Mouse (Mus musculus) spleen, postnatal 36 days (tissue): ENCODE results near the gene Csk.

Experiments
- DNase-seq, 2 experiments: peaks; one replicate each; pipeline ENCODE4 v3.0.0; 2022; ENCODE audit warnings: low spot score in 2 of 2, mixed read lengths in 1 of 2

Gene Csk

DNA sequence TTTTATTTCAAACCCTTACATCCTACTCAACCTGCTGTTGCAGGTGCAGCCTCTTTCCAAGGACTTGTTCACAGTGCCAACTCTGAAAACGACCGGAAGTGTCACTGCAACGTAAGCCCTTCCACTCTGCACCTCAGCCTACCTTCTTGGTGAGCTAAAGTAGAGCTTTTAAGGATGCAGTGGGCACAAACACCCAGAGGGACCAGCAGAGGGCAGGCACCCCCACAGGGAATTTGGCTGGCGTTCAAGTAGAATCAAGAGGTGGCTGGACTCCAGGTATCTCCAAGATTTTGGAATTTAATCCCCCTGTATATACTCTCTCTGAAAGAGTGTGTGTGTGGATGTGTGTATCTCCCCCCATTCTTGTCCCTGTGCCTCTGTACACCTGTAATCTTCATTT lies 4.4 kb upstream of the Csk start:
- DNase-seq, result no peak

DNA sequence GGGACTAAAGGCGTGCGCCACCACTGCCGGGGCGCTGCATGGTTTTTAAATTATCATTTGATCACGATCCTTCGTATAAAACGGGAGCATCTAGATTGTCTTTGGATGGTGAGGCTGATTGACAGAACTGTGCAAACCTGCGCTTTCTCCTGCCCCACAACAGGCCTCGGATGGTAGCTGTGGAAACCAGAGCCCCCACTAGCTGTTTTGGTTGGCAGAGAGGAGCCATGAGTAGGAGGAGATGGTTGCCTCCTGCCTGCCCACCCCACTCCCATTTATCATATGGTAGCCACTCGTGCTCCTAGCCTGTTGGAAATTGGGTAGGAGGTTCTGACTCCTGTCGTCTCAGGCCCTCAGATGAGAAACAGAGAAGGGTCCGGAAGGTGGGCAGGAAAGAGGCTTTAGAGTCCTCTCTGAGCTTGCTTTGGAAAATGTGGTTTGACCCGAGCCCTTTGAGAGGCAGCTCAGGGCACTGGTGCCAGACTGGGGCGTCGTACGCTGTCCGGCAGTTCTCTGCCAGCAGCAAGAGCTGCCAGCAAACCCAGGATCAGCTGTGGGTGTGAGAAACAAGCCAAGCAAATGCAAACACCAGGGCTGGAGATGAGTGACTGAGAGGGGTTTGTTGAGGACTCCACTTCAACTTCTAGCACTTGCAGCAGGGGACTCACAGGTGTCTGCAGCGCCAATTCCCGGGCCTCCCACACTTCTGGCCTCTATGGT lies 3.4 kb upstream of the Csk start:
- DNase-seq, result no peak

DNA sequence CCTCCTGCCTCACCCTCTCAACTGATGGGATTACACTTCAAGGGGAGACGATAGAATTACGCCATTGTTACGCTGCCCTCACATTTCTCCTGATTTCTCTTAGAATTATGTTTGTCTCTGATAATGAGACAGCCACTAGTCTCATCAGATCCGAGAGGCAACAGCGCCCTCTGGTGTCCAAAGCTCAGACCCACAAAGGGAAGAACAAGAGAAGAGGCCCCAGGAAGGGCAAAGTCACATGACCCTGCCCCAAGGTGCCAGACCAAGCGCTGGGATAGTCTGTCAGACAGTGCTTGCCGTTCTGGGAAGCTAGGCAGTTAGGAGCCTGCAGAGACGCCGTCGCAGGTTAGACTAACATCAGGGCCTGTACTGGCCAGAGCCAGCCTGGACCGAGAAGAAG lies 2.3 kb upstream of the Csk start:
- DNase-seq, result peak; percentile 88 to 95

DNA sequence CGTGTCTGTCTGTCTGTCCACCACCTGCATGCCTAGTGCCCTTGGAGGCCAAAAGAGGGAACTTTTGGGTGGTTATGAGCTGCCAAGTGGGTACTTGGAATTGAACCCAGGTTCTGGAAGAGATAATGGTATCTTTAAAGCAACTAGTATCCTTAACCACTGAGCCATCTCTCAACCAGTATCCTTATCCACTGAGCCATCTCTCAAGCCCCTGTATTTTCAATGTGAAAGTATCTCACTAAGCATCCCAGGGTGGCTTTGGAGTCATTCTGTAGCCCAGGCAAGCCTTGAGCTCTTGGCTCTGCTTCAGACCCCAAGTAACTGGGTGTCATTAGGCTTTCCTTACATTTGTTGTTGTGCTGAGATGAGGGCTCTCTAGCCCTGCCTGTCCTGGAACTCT lies 1.5 kb upstream of the Csk start:
- no peak for DNase-seq

DNA sequence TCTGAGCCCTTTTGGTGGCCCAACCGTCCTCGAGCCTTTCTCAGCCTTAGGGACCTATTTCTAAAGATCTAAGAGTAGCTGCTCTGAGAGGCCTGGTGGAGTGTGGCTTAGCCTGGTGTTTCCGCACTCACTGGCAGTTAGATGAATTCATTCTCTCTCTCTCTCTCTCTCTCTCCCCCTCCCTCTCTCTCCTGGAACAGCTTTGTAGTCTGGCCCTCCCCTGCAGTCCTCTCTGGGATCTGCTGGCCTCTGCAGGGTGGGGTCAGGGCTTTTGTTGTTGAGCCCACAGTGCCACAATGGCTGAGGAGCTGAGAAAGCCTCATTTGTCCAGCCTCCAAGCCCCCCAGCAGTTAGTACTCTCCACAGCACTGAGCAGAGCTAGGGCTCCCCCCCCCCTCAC lies 576 bp downstream of the Csk start:
- DNase-seq, result no peak

DNA sequence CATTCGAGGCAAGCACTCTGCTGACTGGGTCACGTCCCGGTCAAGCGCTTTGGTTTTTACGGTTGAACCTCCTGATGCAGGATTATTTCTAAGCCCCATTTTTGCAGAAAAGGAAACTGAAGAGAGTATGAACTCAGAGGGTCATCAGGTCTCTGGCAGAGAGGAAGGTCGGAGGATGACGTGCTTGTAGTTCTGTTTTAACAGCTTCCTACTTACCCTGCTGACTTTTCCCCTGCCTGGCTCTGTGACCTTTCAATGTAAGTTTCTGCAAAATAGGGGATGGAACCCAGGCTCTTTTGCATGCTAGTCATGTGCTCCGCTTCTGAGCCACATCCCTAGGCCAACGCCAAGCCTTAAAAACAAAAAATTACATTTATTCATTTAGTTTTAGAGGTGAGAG lies 1.1 kb downstream of the Csk start:
- peak; percentile 66 to 75 for DNase-seq

DNA sequence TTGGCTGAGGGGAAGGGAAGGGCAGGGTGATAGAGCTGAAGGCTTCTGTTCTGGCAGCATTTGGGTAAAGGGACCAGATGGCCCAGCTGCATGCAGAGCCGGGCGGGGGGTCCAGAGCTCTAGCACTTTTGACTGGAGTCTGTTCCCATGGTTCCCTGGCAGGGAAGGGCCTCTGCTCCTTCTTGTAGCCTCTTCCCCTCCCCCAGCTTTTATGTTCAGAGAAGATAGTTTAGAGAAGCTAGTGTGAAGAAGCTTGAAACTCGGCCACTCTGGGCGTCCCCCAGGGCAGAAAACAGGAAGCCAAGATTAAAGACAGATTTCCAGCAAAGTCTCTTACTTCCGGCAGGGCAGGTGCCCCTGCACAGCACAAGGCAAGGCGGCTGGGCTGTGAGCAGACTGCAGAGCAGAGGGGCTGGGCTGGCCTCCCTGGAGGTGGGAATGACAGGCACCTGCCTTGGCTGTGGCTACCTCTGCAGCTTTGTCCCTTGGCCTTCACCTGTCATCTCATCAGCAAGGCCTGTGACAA lies 2.6 kb downstream of the Csk start:
- DNase-seq, result peak; percentile 86 to 87

DNA sequence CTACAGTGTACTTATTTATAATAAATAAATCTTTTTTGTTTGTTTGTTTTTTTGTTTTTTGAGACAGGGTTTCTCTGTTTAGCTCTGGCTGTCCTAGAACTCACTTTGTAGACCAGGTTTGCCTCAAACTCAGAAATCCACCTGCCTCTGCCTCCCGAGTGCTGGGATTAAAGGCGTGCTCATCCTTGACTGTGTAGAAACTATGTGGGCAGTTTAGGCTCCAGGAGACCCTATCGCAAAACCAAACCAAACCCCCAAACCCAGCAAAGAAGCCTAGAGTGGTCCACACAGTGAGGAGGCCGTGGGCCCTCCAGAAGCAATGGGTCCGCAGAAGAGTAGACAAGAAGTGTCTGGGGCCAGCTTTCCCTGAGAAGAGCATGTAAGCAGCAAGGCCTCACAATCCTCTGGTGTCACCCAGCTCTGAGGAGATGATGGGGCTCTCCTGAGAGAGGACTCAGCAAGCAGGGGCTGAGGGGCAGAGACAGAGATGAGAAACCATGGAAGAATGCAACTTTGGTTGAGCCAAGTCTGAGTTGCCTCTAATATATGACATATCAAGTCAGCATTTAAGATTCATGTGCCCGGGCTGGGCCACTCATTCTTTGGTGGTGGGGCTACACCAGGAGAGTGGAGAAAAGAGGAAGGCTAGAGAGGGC lies 3.2 kb downstream of the Csk start:
- DNase-seq, result peak in 1 of 2 experiments; percentile 63

DNA sequence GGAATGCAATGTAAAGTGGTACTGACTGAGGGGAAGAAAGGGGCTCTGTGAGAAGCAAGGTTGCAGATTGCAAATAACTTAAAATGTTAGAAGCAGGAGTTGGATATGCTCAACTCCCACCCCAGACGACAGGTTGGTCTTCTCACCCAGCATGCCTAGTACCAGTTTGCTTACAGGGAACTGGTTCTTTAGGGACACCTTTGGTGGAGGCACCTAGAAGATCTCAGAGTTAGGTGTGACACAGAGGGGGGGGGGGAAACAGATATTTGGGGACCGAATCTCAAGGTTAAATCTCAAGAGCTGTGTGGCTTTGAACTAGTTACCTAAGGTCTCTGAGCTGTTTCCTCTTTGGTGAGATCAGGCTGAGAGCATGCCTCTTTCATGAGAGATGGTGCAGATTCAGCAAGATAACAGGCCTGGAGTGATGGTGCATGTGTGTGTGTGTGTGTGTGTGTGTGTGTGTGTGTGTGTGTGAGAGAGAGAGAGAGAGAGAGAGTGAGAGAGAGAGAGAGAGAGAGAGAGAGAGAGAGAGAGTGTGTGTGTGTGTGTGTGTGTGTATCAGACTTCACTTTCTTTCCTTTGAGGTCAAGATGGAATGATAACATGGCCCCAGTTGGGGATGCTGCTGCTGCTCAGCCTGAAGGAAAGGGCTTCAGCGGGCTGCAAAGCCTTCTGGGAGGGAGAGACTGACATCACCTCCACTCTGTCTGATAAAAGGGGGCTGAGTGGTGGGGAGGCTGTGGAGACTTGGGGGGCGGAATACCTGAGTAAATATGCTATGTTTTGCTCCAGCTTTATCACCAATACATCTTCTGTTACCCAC lies 5.9 kb downstream of the Csk start:
- DNase-seq, result peak in 1 of 2 experiments; percentile 17

DNA sequence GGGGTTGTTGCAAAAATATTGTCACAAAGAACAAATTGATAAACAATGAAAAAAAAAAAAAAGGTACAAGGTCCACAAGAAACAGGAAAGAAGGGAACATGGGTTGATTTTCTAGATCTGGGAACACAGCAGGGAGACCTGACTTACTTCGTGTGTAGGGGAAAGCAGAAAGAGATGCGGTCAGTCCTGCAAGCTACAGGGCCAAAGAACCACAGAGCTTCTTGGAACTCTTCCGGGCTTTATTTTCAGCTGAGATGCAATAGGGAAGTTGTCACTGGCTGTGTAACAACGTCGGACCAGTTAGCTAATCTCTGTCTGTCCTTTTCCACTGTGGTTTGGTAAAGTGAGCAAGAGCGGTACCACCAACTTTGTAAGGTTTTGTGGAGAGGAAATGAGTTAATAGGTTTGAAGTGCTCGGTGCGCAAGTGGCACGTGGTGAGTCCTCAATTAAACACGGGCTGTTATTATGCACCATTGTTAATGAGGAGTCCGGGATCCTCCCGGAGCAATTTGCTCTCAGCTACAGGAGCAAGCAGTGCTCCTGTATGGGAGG lies 6.8 kb downstream of the Csk start:
- DNase-seq, result peak; percentile 74 to 78

DNA sequence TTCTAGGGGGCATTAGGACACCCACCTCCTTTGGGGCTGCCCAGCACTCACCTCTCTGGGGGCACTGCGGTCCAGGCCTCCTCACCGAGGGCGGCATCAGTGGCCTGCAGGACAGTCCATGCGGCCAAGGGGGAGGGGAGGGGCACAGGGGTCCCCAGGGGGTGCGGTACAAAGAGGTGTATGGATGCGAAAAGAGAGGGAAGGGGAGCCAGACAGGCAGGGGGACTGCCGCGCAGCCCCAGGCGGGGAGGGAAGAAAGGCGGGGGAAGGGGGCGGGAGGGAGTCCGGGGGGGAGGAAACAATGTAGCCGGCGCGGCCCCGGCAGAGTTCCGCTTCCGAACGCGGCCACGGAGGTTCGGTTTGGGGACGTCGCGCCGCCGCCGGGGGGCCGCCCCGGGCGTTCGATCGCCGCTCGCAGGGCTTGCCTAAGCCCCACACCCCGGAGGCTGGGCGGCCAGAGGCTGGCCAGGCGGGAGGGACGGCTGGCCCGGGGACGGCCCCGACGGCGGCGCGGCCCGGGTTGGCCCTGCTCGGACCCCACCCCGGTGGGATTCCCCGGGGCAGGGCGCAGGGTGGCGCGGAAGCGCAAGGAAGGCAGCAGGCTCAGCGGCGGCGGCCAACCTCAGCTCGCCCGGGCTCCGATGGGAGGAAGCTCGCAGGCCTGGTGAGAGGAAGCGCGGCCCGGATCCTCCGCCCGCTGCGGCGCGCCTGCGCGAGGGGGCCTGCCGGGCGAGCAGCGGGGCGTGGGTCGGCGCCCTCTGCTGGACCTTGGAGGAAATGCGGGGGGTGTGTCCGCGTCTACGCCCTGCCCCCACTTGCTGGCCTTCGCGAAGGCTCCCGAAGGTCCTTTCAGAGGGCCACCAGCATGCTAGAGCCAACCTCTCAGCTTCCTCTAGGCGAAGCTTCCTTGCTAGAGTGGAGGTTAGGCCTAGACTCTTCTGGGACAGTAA lies 8.2 kb downstream of the Csk start:
- peak; percentile 94 for DNase-seq

DNA sequence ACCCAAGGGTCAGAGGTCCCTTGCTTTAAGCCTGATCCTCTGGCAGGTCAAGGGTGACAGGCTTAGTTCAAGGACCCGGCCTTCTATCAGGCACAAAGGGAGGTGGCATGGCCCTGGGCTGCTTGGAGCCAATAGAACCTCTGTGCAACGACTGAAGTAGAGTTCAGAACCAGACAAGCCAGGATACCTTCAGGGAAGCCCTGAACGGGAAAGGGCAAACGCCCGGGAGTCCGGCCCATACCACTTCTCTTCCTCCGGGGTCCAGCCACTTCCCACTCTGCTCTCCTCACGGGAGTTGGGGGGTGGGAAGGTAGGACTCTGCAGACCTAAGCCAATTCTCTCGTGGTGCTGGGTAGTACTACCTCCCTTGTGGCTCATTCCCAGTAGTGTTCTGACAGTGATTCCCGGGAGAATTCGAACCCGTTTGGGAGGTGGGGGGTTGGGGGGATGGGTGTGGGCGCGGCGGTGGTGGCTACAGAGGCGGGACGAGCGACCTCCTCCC lies 8.9 kb downstream of the Csk start:
- no peak for DNase-seq

DNA sequence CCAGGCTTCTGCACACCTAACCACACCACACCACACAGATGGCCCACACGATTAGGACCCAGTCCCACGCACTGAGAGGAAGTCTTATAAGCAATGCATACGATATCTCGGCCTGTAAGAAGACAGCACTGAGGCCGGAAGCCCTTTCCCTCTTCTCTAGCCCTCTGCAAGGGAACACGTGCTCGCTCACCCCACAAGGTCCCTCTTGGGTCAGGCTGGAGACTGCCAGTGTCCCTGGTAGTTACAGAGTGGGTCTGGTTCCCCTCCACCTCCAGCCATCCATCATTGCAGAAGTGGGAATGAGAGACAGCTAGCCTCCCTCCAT lies 9.6 kb downstream of the Csk start:
- DNase-seq, result peak; percentile 76 to 82

DNA sequence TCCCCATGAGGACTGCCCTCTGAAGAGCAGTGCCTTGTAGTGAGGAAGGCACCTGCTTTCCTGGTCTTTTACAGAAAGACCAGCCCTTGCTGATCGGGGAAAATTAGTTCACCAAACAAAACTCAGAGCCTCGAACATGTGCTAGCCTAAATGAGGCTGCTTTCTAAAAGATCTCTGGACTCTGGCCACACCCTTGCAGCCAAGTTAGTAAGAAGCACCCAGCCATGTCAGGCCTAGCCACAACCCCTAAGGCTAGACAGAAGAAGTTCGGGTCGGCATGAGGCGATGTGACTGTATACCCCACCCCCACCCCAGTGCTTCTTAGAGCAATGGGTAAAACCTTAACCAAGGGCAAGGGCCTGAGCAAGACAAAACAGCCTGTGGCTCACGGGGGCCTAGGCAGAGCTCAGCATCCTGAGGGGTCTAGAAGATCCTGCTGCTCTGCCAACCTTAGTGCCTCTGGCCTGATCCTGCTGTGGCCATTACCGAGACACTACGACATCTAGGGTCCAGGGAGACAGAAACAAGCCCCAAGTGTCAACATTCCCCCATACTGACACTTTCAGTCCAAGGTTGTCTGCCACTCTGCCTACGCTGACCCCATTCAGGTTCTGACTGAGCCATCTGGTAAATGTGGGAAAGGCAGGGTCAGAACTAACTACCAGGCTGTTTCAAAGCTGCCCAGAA lies 10.1 kb downstream of the Csk start:
- DNase-seq, result peak; percentile 81 to 82

DNA sequence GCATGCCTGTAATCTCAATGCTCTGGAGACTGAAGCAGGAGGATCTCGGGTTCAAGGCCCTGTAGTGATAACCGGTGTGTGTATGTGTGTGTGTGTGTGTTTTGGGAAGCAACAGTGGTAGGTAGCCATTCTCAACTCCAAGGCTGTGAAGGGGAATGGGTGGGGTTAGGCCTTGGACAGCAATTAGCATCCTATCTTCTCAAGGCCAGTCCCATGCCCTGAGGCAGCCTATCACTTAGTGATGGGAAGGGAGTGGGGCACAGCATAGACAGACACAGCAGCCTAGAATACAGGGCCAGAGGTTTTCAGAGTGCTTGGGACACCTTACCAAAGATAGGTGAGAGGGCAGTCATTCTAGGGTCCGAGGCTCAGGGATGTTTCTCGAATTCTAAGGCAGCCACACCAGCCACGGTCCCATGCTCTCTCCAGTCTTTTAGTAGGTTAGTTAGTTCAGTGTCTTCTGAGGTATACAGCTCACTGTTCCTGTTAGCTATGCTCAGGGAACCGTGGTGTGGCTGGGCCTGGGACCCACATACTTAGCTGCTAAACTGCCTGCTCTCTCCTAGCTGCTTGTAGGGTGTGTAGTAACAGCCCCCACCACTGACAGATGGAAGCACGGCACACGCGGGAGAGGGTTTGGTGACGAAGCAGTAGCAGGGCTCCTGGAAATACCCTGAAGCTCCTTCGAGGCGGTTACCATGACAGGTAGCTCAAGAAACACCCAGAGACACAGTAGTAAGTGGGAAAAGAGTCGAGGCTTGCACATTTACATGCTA lies 11.5 kb downstream of the Csk start:
- peak in 1 of 2 experiments; percentile 49 for DNase-seq

DNA sequence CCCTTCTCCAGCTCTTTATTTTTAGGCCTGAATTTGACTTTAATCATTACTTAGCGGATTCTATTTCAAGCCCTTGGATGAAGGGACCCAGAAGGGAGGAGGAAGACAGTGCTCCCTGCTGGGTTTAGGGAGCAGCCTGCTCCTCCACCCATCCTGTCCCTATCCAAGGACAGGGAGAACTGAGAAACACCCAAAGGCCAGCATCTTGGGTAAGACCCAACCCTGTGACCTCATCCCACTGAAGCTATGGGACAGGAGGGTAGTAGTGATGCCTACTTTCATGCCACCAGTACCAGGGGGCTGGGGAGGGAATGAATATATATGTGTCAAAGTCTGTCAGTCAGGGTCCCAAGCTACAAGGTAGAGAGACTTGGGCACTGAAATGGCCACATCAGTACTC lies 12.4 kb downstream of the Csk start:
- no peak for DNase-seq

DNA sequence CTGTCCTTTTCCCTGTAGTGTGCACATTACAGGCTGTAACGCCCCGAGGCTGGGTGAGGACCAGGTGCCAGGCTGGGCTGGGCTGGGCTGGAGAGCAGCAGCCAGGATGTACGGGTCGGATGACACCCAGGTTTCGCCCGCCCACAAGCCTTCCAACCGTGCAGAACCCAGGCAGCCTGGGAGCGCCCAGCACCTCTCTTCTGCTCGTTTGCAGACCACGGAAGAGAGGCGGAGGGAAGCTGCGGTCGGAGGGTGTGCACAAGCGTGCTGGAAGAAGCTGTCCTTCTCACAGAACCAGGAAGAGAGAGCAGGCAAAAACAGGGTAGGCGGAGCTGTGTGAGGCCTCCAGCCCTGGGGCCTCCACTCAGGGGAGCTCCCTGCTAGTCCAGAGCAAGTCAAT lies 13.0 kb downstream of the Csk start:
- peak; percentile 98 to 99 for DNase-seq

DNA sequence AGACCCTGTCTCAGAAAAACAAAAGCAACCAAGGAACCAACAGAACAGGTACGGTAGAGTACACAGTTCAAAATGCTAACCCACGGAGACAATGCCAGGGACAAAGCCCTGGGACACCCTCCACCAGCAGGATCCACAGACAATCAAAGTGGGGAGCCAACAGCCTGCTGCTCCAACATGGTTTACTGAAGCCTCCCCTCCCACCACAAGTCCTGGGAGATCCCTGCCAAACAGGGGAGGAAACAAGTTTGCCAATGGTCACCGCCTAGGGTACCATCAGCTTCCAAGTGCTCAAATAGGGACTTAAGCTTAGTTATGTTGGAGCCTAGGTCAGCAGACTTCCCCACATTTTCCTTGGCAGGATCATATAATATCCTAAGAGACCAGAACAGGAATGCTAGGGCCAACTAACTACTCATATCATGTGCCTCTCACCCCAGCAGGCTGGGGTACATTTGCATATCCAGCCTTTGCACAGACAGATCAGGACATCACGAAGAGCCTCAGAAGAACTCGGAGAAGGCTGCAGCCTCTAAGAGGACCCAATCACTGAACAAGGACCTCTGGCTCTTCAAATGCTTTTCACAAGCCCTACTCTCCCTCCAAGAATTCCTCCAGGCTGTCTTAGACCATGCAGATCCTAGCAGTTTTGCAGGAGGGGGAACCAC lies 13.6 kb downstream of the Csk start:
- DNase-seq, result no peak
